Mouse (Mus musculus) intestine, postnatal 0 days (tissue): Measurements from ENCODE around the gene H13. TPM values are rescaled to one million over a fixed set of nuclear protein-coding genes. Genes with fewer than 3 reads are reported as not detected.
A peak's percentile ranks its signal among the peaks of the same experiment; 100 is the strongest.

Experiments
- ATAC-seq: fragments of 200-750 bp; cut with Nextera tagmentation; 2 replicates; pipeline ENCODE4 v1.8.0; 2017; ENCODE audit warnings: mild to moderate bottlenecking, moderate TSS enrichment, moderate library complexity
- H3K27ac ChIP-seq: fragments of 300-500 bp; sonication (generic); 2 replicates; pipeline ENCODE4 v1.5.1; 2014; ENCODE audit warnings: mild to moderate bottlenecking, low read depth, low read length, moderate library complexity
- H3K27me3 ChIP-seq: fragments of 300-500 bp; sonication (generic); replicated peaks from 2 replicates; pipeline ENCODE4 v1.6.1; 2014; ENCODE audit warnings: low read length, mixed read lengths; ENCODE audit not compliant: control insufficient read depth, insufficient read depth
- H3K36me3 ChIP-seq: fragments of 300-500 bp; sonication (generic); 2 replicates; pipeline ENCODE4 v1.6.1; 2014; ENCODE audit warnings: mild to moderate bottlenecking, moderate library complexity; ENCODE audit not compliant: control insufficient read depth, insufficient read depth
- H3K4me1 ChIP-seq: fragments of 300-500 bp; sonication (generic); replicated peaks from 2 replicates; pipeline ENCODE4 v1.6.1; 2014; ENCODE audit warnings: antibody characterized with exemption, low read length, mixed read lengths; ENCODE audit not compliant: control insufficient read depth, insufficient read depth
- H3K4me2 ChIP-seq: fragments of 300-500 bp; sonication (generic); replicated peaks from 2 replicates; pipeline ENCODE4 v1.6.1; 2014; ENCODE audit warnings: low read depth, mild to moderate bottlenecking, moderate library complexity
- H3K4me3 ChIP-seq: fragments of 300-500 bp; sonication (generic); 2 replicates; pipeline ENCODE4 v1.5.1; 2014; ENCODE audit warnings: low read depth, low read length
- H3K9ac ChIP-seq: fragments of 300-500 bp; sonication (generic); 2 replicates; pipeline ENCODE4 v1.6.1; 2014; ENCODE audit warnings: mild to moderate bottlenecking, low read depth, low read length
- H3K9me3 ChIP-seq: fragments of 300-500 bp; sonication (generic); 2 replicates; pipeline ENCODE4 v1.6.1; 2016; ENCODE audit warnings: mixed run types; ENCODE audit not compliant: control insufficient read depth
- CTCF ChIP-seq: sonication (generic); IDR thresholded peaks from 2 replicates; pipeline ENCODE4 v1.5.1; 2016; ENCODE audit warnings: low read depth, mild to moderate bottlenecking, control low read depth, antibody characterized with exemption, moderate library complexity
- WGBS: fragments of 180-500 bp; shearing (Covaris S2); extraction: QIAGEN DNeasy Blood & Tissue Kit; methylation state at CpG from one replicate; pipeline ENCODE4 v1.1.7; 2014; 5-methylcytosine and 5-hydroxymethylcytosine counted together
- polyA plus RNA-seq: library from polyadenylated mRNA; unstranded; fragments of >200 nt; fragmentation: Nextera tagmentation; extraction: Ambion mirVana; gene quantifications from 2 replicates; pipeline ENCODE4 v1.2.1, GENCODE M21; 2015

The H13 gene
- polyA plus RNA-seq, 1 experiment from 2014 or later: 111 TPM

GRCm38 (mm10) chr2:152679701-152680355, 10.6 kb downstream of the H13 start:
- H3K27me3 ChIP-seq: no peaks in the 10 kb centered on the region
- no peak overlapping the region for H3K4me3 ChIP-seq
- no peaks in the 10 kb centered on the region for H3K4me1 ChIP-seq
- H3K36me3 ChIP-seq: peaks cover 83% of the 10 kb centered on the region
- no peak overlapping the region for H3K4me2 ChIP-seq
- no peak for TF ChIP-seq CTCF
- WGBS: 77% methylated on average over 8 of the region's 8 CpGs
- H3K9me3 ChIP-seq: no peaks in the 10 kb centered on the region
- no peak for ATAC-seq
- H3K9ac ChIP-seq: no peak overlapping the region
- H3K27ac ChIP-seq: no peak overlapping the region; the same call in 1 of the 2 replicates

GRCm38 (mm10) chr2:152683086-152683485, 13.8 kb downstream of the H13 start:
- Histone ChIP-seq H3K4me2 (no peak overlapping the region), H3K9me3 (no peaks in the 10 kb centered on the region), H3K4me3 (no peak overlapping the region), H3K4me1 (no peaks in the 10 kb centered on the region), H3K9ac (no peak overlapping the region), H3K27me3 (no peaks in the 10 kb centered on the region), H3K36me3 (peaks cover 81% of the 10 kb centered on the region), H3K27ac (peak overlapping the region; percentile 78)
- 70% methylated on average over 5 of the region's 5 CpGs for WGBS
- ATAC-seq: no peak
- no peak for TF ChIP-seq CTCF

- Histone ChIP-seq H3K9me3 (no peaks in the 10 kb centered on the region), H3K27ac (peak overlapping the region; percentile 63; the same call in 1 of the 2 replicates), H3K36me3 (peaks cover 78% of the 10 kb centered on the region), H3K4me3 (no peak overlapping the region), H3K4me2 (peak overlapping the region; percentile 10; the same call in 1 of the 2 replicates), H3K4me1 (no peaks in the 10 kb centered on the region), H3K9ac (no peak overlapping the region), H3K27me3 (no peaks in the 10 kb centered on the region)
- TF ChIP-seq CTCF: no peak
- WGBS: 51% methylated on average over 12 of the region's 12 CpGs
- ATAC-seq: no peak
Measured at GRCm38 (mm10) chr2:152686399-152686798, 17.1 kb downstream of the H13 start.

DNA sequence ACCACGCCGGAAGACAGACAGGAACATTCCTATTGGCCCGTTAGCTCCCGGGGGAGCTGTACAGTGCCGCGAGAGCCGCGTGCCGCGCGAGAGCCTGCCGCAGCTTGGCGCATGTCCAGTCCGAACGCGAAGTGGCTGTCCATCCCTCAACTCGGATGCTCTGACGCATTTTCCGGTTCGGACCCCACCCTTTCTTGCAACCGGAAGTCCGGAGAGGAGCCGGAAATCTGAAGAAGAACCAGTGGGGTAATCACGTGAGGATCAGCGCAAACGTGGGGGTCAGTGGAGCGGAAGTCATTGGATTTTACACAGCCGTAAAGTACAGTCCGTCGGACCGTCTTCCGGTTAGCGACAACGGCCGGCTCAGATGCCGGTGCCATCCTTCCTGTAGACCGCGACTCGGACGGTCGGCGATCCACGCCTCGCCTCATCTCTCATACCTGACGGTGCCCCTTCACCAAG, 17.6 kb downstream of the H13 start, which contains the start of gene Mcts2:
Gene Mcts2 (plus strand): TSS at position 230 of the 462 bp plus-strand sequence.
- no peaks in the 10 kb centered on the region for H3K27me3 ChIP-seq
- ATAC-seq: peak; percentile 87
- H3K27ac ChIP-seq: peak within 1 kb of the TSS; percentile 63
- 55% methylated on average over 45 of the region's 45 CpGs for WGBS
- no peak for TF ChIP-seq CTCF
- H3K9me3 ChIP-seq: no peaks in the 10 kb centered on the region
- H3K36me3 ChIP-seq: peaks cover 74% of the 10 kb centered on the region
- peak within 1 kb of the TSS; percentile 61 for H3K4me2 ChIP-seq
- peak within 1 kb of the TSS; percentile 31; the same call in 1 of the 2 replicates for H3K9ac ChIP-seq
- H3K4me1 ChIP-seq: no peaks in the 10 kb centered on the region
- H3K4me3 ChIP-seq: peak within 1 kb of the TSS; percentile 45

GRCm38 (mm10) chr2:152691564-152692217, 22.4 kb downstream of the H13 start:
- Histone ChIP-seq H3K9ac (no peak overlapping the region), H3K4me3 (no peak overlapping the region), H3K4me1 (no peaks in the 10 kb centered on the region), H3K27ac (no peak overlapping the region), H3K4me2 (no peak overlapping the region), H3K9me3 (no peaks in the 10 kb centered on the region), H3K36me3 (peaks cover 61% of the 10 kb centered on the region), H3K27me3 (no peaks in the 10 kb centered on the region)
- 76% methylated on average over 7 of the region's 7 CpGs for whole genome bisulfite sequencing
- peak; percentile 69 for TF ChIP-seq CTCF
- ATAC-seq: no peak

- no peaks in the 10 kb centered on the region for H3K4me1 ChIP-seq
- peak overlapping the region; percentile 32 for H3K9ac ChIP-seq
- H3K4me2 ChIP-seq: peak overlapping the region; percentile 50
- H3K9me3 ChIP-seq: no peaks in the 10 kb centered on the region
- H3K27ac ChIP-seq: no peak overlapping the region
- H3K27me3 ChIP-seq: no peaks in the 10 kb centered on the region
- peaks cover 63% of the 10 kb centered on the region for H3K36me3 ChIP-seq
- H3K4me3 ChIP-seq: no peak overlapping the region
- WGBS: 11% methylated on average over 9 of the region's 9 CpGs
- no peak; the same call in 1 of the 2 replicates for ATAC-seq
- peak; percentile 91 for TF ChIP-seq CTCF
Measured at GRCm38 (mm10) chr2:152693233-152693632, 24.0 kb downstream of the H13 start.
